Mouse (Mus musculus) stomach, postnatal 0 days (tissue): ENCODE results near the gene Rgs12.

ENCODE experiments used
- CTCF ChIP-seq: IDR thresholded peaks from 2 replicates; pipeline ENCODE4 v1.5.1; 2016; ENCODE audit warnings: antibody characterized with exemption, low read depth, mild to moderate bottlenecking, moderate library complexity
- EP300 ChIP-seq: optimal IDR thresholded peaks from 2 replicates; pipeline ENCODE3; 2016; ENCODE audit warnings: antibody characterized with exemption

DNA sequence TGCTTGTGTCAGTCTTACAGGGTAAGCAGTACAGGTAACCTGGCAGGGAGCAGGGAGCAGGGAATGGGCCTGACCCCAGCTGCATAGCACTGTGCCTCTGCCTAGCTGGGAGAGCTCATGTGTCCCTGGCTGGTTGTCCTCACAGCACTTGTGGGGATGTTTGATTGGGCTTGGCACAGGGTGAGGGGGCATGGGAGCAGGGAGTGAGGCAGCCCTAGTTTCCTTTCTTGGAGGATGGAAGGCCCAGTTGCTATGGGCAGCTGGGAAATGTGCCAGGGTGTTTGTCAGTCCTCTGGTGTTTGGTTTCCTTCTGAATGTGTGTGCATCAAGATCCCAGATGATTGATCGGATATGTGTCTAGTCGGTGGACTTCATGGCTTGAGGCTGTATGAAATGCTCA is 7.8 kb downstream of the Rgs12 start:
- TF ChIP-seq EP300 (no peak), CTCF (no peak)
